Mouse (Mus musculus) kidney, embryonic 14.5 days (tissue): ENCODE measurements around the gene Mmp19. TPM values are rescaled to one million over a fixed set of nuclear protein-coding genes. Genes with fewer than 3 reads are reported as not detected.

Experiments used
- ATAC-seq: fragments of 200-750 bp; cut with Nextera tagmentation; 2 replicates; pipeline ENCODE4 v1.8.0; 2017; ENCODE audit warnings: moderate number of reproducible peaks, mild to moderate bottlenecking, moderate TSS enrichment, moderate library complexity; ENCODE audit not compliant: low FRiP score, low TSS enrichment
- H3K27ac ChIP-seq: fragments of 300-500 bp; sonication (generic); 2 replicates; pipeline ENCODE4 v1.5.1; 2014; ENCODE audit warnings: low read depth, mild to moderate bottlenecking, low read length, moderate library complexity, mixed read lengths
- H3K27me3 ChIP-seq: fragments of 300-500 bp; sonication (generic); 2 replicates; pipeline ENCODE4 v1.6.1; 2014; ENCODE audit warnings: mild to moderate bottlenecking, low read length; ENCODE audit not compliant: control insufficient read depth, insufficient read depth
- H3K36me3 ChIP-seq: fragments of 300-500 bp; sonication (generic); 2 replicates; pipeline ENCODE4 v1.6.1; 2014; ENCODE audit warnings: low read length, mixed read lengths; ENCODE audit not compliant: control insufficient read depth, insufficient read depth
- H3K4me1 ChIP-seq: fragments of 300-500 bp; sonication (generic); 2 replicates; pipeline ENCODE4 v1.6.1; 2014; ENCODE audit warnings: low read length, mixed read lengths; ENCODE audit not compliant: control insufficient read depth, insufficient read depth
- H3K4me2 ChIP-seq: fragments of 300-500 bp; sonication (generic); replicated peaks from 2 replicates; pipeline ENCODE4 v1.6.1; 2014; ENCODE audit warnings: low read depth, mild to moderate bottlenecking, low read length
- H3K4me3 ChIP-seq: fragments of 300-500 bp; sonication (generic); 2 replicates; pipeline ENCODE4 v1.5.1; 2014; ENCODE audit warnings: mild to moderate bottlenecking, low read length
- H3K9ac ChIP-seq: fragments of 300-500 bp; sonication (generic); 2 replicates; pipeline ENCODE4 v1.6.1; 2014; ENCODE audit warnings: low read depth, mild to moderate bottlenecking, low read length, moderate library complexity
- H3K9me3 ChIP-seq: fragments of 300-500 bp; sonication (generic); 2 replicates; pipeline ENCODE4 v1.6.1; 2016; ENCODE audit warnings: low read length; ENCODE audit not compliant: control insufficient read depth
- WGBS: fragments of 180-500 bp; shearing (Covaris S2); extraction: QIAGEN DNeasy Blood & Tissue Kit; methylation state at CpG from one replicate; pipeline ENCODE4 v1.1.7; 2014; 5-methylcytosine and 5-hydroxymethylcytosine counted together
- polyA plus RNA-seq: library from polyadenylated mRNA; unstranded; fragments of >200 nt; fragmentation: Nextera tagmentation; extraction: Ambion mirVana; gene quantifications from 2 replicates; pipeline ENCODE4 v1.2.1, GENCODE M21; 2014

Gene Mmp19
- 0.24 and 0.60 TPM in 2 replicates for polyA plus RNA-seq

- Histone ChIP-seq H3K36me3 (no peaks in the 10 kb centered on the region), H3K9me3 (no peaks in the 10 kb centered on the region), H3K27ac (no peak within 1 kb of the TSS), H3K4me1 (no peaks in the 10 kb centered on the region), H3K27me3 (no peaks in the 10 kb centered on the region), H3K4me2 (no peak within 1 kb of the TSS), H3K9ac (no peak within 1 kb of the TSS), H3K4me3 (no peak within 1 kb of the TSS)
- 75% methylated on average over 7 of the region's 7 CpGs for WGBS
- no peak for ATAC-seq
These were observed at the start of gene Mmp19 for GRCm38 (mm10) chr10:128790398-128791124. Gene Mmp19 (plus strand): TSS chr10:128790910.

GRCm38 (mm10) chr10:128742616-128743015 is 48.1 kb upstream of the Mmp19 start:
- Histone ChIP-seq H3K27ac (no peak overlapping the region), H3K4me2 (peak overlapping the region; percentile 95), H3K9ac (no peak overlapping the region), H3K27me3 (peaks cover 12% of the 10 kb centered on the region; the same call in 1 of the 2 replicates), H3K4me1 (peaks cover 11% of the 10 kb centered on the region; the same call in 1 of the 2 replicates), H3K9me3 (no peaks in the 10 kb centered on the region), H3K4me3 (peak overlapping the region; percentile 57; the same call in 1 of the 2 replicates), H3K36me3 (no peaks in the 10 kb centered on the region)
- ATAC-seq, result no peak
- 32% methylated on average over 4 of the region's 4 CpGs for WGBS

GRCm38 (mm10) chr10:128743235-128743634 is 47.5 kb upstream of the Mmp19 start:
- Histone ChIP-seq H3K36me3 (no peaks in the 10 kb centered on the region), H3K27ac (no peak overlapping the region), H3K9me3 (no peaks in the 10 kb centered on the region), H3K27me3 (peaks cover 12% of the 10 kb centered on the region; the same call in 1 of the 2 replicates), H3K4me2 (peak overlapping the region; percentile 95), H3K9ac (peak overlapping the region; percentile 67; the same call in 1 of the 2 replicates), H3K4me3 (peak overlapping the region; percentile 57), H3K4me1 (peaks cover 11% of the 10 kb centered on the region; the same call in 1 of the 2 replicates)
- no peak for ATAC-seq
- WGBS, result 5% methylated on average over 7 of the region's 7 CpGs

GRCm38 (mm10) chr10:128743791-128744191 is 46.9 kb upstream of the Mmp19 start:
- H3K4me3 ChIP-seq, result peak overlapping the region; percentile 57
- peaks cover 12% of the 10 kb centered on the region; the same call in 1 of the 2 replicates for H3K27me3 ChIP-seq
- ATAC-seq, result peak; percentile 50
- H3K9me3 ChIP-seq, result no peaks in the 10 kb centered on the region
- H3K4me1 ChIP-seq, result peaks cover 11% of the 10 kb centered on the region; the same call in 1 of the 2 replicates
- 0% methylated on average over 37 of the region's 37 CpGs for WGBS
- H3K36me3 ChIP-seq, result no peaks in the 10 kb centered on the region
- H3K4me2 ChIP-seq, result peak overlapping the region; percentile 95
- H3K27ac ChIP-seq, result no peak overlapping the region
- peak overlapping the region; percentile 67 for H3K9ac ChIP-seq

- no peaks in the 10 kb centered on the region for H3K9me3 ChIP-seq
- peaks cover 13% of the 10 kb centered on the region for H3K4me1 ChIP-seq
- H3K36me3 ChIP-seq, result no peaks in the 10 kb centered on the region
- H3K4me3 ChIP-seq, result peak overlapping the region; percentile 57
- H3K27me3 ChIP-seq, result peaks cover 12% of the 10 kb centered on the region; the same call in 1 of the 2 replicates
- H3K9ac ChIP-seq, result peak overlapping the region; percentile 67
- peak overlapping the region; percentile 95 for H3K4me2 ChIP-seq
- H3K27ac ChIP-seq, result no peak overlapping the region
- ATAC-seq, result no peak
- 15% methylated on average over 8 of the region's 8 CpGs for WGBS
These were observed 46.5 kb upstream of the Mmp19 start for GRCm38 (mm10) chr10:128744211-128744610.

- peak within 1 kb of the TSS; percentile 67 for H3K9ac ChIP-seq
- no peaks in the 10 kb centered on the region for H3K9me3 ChIP-seq
- no peak for ATAC-seq
- no peaks in the 10 kb centered on the region for H3K36me3 ChIP-seq
- H3K4me1 ChIP-seq, result peaks cover 19% of the 10 kb centered on the region
- peak within 1 kb of the TSS; percentile 95 for H3K4me2 ChIP-seq
- peak within 1 kb of the TSS; percentile 57 for H3K4me3 ChIP-seq
- no peak within 1 kb of the TSS for H3K27ac ChIP-seq
- peaks cover 12% of the 10 kb centered on the region; the same call in 1 of the 2 replicates for H3K27me3 ChIP-seq
- 24% methylated on average over 18 of the region's 18 CpGs for whole genome bisulfite sequencing
These were observed 45.8 kb upstream of the Mmp19 start, which contains the start of gene Dgka for GRCm38 (mm10) chr10:128744680-128745601. Gene Dgka (minus strand): TSS chr10:128744855.

- H3K27me3 ChIP-seq, result peaks cover 12% of the 10 kb centered on the region; the same call in 1 of the 2 replicates
- no peak overlapping the region for H3K9ac ChIP-seq
- 93% methylated on average over 10 of the region's 10 CpGs for WGBS
- H3K4me3 ChIP-seq, result no peak overlapping the region
- no peaks in the 10 kb centered on the region; the same call in 1 of the 2 replicates for H3K36me3 ChIP-seq
- H3K27ac ChIP-seq, result no peak overlapping the region
- H3K4me2 ChIP-seq, result no peak overlapping the region
- no peaks in the 10 kb centered on the region for H3K9me3 ChIP-seq
- peaks cover 19% of the 10 kb centered on the region for H3K4me1 ChIP-seq
- no peak for ATAC-seq
These were observed 44.6 kb upstream of the Mmp19 start for GRCm38 (mm10) chr10:128745946-128746613.

GRCm38 (mm10) chr10:128746972-128747645 is 43.6 kb upstream of the Mmp19 start:
- Histone ChIP-seq H3K4me3 (peak overlapping the region; percentile 80), H3K27me3 (peaks cover 8% of the 10 kb centered on the region; the same call in 1 of the 2 replicates), H3K4me2 (peak overlapping the region; percentile 67), H3K4me1 (peaks cover 19% of the 10 kb centered on the region), H3K9ac (peak overlapping the region; percentile 74), H3K36me3 (no peaks in the 10 kb centered on the region; the same call in 1 of the 2 replicates), H3K9me3 (no peaks in the 10 kb centered on the region), H3K27ac (peak overlapping the region; percentile 98)
- WGBS, result 43% methylated on average over 9 of the region's 9 CpGs
- no peak for ATAC-seq
